Mouse (Mus musculus) cerebellum, adult 18-20 months (tissue): ENCODE results near the gene Tmem239.

Experiments
- DNase-seq, 2 experiments: peaks; one replicate each; pipeline ENCODE4 v3.0.0; 2021

Gene Tmem239

DNA sequence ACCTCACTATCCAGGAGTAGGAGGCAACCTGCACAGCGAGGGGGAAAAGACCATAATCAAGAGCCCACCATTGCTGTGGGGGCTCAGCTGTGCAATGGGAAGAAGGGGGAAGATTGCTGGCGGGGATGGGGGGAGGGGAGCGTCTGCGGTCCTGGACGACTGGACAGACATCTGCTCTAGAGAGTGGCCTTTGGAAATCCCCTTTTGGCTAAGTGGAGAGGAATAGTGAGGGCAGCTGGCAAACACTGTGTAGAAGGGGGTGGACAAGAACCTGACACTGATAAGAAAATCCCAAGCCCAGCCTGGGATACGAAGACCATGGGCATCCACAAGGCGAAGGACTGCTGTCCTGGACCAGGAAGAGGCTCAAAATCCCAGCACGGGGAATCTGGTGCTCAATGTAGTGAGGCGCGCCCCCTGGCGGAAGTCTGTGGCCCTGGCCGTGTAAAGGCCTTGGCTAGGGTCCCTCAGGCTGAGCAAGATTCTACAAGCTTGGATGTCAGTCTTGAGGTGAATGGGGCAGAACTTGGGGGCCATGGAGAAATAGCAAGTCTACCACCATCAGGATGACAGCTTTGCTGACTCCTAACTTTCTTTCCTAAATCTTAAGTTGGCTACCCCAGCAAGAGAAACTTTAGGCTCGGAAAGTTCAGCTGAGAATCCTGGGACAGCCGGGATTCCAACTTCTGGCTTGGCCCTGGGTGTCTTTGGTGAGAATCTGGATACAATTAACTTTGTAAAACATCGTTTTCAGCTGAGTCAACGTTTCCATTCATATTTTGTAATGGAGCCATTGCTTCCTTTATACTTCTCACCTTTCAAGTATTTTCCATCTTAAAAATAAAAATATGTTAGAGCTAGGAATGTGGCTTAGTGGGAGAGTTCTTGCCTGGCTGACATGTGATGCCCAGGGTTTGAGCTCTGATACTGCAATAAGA is 5.5 kb downstream of the Tmem239 start:
- peak; percentile 85 to 87 for DNase-seq

DNA sequence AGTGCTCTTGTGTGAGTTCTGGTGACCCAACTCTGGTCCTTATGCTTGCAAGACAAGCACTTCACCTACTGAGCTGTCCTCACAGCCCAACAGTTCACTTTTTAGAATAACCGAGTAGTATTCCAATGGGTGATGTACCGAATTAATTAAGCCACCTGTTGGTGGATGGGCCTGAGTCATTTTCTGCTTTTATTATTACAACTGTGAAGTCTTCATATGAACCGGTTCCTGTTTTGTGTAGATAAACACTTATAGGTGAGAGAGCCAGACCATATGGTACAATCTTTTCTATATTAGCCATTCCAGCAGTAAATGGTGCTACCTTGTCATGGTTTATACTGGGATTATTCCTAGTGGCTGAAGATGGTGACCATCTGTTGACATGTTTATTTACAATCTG is 6.5 kb downstream of the Tmem239 start:
- DNase-seq: no peak

DNA sequence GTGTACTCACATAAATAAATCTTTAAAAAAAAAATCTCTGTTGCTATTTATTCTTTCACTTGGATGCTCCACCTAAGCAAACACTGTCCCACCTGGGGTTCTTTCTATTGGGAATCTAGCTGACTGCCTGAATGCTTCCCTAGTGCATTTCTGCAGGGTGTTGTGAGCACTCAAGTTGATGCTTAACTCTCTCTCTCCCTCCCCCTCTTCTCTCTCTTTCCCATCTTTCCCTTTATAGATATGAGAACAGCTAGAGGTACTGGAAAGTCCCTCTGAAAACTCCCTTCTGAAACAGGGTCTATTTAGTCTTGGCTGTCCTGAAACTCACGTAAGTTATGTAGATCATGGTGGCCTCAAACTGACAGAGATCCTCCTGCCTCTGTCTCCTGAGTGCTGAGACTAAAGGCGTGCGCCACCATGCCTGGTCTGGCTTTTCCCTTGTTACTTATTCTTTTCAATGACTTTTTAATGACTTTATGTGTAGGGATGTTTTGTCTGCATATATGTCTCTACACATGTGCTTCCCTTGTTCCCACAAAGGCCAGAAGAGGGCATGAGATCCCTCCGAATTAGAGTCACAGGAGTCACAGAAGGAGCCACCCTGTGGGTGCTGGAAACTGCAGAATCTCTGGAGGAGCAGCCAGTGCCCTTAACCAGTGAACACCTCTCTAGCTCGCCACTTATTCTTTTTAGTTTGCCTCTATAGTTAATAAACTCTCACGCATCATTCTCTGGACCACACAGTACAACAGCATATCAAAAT is 8.0 kb downstream of the Tmem239 start:
- no peak for DNase-seq

DNA sequence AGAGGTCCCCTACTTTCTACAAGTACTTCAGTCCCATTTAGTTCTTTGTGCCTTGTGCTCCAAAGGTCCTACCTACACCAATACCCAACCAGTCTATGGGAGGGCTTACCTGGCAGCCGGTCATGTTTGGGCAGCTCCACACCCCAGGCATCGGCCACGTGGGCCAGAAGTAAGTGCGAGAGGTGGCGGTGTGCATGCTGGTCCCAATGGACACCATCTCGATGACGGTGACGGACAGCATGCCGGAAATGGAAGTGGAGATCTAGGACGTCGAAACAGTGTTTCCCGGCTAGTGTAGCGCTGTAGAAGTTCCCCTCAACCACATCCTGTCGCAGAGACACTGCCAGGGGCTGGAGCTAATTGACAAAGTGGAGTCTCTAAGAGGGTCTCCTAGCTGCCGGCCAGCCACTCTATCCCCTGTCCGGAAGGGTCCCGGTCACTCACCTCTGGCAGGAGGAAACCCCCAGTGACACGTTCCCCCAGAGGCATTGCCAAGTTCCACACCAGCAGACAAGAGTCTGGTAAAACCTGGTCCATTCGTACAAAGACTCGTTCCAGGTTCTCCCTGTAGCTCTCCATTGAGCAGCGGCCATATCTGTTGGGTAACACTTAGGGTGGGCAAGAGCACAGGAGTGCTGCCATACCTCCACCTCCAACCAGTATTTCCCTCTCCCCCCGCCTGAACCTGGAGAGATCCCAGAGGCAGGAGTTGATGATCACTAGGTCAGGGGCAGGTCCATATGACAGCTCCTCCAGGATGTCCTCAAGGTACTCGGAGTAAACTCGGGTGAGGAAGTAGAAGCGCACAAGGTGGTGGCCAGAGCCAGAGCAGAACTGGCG is 15.7 kb downstream of the Tmem239 start:
- DNase-seq: no peak

DNA sequence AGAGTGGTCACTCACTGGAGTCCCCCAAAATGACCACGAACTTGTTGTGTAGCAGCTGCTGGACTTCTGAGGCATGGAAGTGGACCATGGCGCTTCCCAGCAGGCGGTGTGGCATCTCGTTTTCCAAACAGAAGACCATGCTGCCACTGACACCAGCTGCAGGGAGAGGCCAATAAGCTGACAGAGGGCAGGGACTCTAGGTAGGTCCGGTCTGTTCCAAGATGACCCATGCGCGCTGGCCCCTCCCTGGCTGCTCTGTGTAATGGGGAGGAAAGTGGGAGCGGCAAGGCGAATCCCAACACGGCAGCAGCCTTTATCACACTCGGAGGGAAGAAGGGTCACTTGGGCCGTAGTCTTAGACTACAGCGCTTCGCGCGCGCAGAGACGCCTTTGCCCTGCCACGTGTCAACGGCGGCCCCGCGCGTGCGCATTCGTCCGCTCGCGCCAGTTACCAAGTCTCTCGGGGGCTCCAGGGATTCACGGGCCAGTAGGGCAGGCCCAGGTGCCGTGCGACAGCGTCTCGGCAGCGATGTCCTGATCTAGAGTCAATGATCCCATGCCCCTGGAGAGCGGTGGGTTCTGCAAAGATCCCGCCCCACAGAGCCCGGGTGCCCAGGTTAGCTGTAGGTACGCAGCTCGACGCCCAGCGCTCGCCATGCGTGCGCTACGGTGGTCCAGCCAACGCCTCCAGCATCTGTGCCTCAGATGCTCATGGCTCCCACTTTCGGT is 17.3 kb downstream of the Tmem239 start:
- DNase-seq: peak; percentile 76 to 87

DNA sequence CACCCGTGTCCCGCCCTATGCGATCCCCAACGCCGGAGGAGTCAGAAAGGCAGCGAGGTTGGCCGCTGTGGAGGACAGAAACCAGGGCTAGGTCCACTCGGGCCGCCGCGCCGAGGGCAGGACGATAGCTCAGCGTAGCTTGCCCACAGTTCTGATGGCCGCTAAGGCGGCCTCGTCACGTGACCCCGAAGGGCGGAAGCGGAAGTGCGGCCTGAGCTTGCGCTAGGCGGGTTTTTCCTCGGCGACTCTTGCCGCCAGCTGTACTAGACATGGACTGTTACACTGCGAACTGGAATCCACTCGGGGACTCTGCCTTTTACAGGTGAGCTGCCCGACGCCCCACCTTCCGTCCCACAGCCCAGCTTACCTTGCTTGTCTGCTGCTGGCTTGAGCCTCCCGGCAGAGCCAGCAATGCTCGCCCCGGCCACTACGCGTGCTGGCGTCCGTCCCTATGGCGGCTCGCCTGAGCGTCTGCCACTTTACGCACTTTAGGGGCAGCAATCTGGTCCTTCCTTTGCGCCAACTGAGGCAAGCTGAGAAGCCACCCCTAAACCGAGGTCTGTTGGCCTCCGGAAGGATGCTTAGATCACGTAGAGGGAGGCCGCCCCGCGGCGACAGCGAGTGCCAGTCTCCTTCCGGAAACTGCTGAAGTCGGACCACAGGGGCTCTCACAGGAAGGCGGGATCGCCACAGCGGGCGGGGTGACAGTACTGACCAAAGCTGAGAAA is 18.0 kb downstream of the Tmem239 start, which contains the start of the genes Vps16 and Pced1a:
Vps16 (plus strand) TSS at position 214 of the 728 bp plus-strand sequence.
Pced1a (minus strand) TSS at position 576 of the 728 bp plus-strand sequence.
- peak; percentile 94 to 95 for DNase-seq

DNA sequence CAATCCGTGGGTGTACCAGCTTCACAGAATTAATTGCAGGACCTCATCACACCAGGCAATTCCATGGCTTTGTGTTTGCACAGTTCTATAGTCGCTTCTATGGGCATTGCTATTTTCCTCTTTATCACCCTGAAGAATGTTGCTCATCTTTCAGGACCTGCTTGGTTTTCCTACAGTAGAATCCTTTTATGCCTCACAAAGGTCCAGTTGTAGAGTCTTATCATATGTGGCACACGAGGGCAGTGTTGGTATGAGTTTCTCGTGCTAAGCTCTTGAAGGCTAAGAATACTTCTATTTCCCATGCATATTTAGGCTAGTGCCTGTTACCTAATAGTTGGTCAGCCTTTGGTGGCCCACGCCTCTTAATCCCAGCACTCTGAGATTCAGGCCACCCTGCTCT is 18.8 kb downstream of the Tmem239 start:
- DNase-seq: peak in 1 of 2 experiments; percentile 20

DNA sequence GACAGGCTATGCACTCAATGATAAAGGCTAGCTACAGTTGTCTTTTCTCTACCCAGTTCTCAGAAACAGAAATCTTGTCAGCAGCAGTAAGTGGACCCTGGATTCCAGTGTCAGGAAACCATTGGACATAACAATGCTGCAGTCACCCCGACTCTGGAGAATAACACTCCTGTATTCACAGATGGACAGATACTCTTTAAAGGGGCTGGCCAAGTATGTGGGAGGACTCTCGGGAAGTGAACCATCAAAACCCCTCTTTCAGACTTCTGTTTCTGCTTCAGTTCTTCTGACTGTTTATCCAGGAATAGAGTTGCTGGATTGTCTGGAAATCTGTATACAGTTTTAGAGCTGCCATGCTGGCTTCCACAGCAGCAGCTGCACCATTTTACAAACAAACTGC is 23.6 kb downstream of the Tmem239 start:
- no peak for DNase-seq

DNA sequence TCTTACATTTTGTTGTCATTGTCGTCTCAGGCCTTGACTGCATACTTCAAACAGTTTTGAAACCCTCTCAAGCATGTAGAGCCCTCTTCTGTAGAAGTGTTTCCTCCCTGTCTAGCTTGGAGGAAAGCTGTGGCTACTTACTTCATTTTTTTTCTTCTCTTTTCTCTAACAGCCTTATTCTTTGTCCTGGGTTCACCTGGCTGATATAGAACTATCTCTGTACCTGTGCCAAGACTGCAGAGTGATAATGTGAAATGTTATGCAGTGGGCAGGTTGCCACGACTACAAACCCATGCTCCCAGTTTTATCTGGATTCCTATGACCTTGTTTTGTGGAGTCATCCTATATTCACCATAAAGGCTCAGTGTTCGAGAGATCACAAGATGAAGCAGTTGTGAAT is 24.2 kb downstream of the Tmem239 start:
- no peak for DNase-seq

DNA sequence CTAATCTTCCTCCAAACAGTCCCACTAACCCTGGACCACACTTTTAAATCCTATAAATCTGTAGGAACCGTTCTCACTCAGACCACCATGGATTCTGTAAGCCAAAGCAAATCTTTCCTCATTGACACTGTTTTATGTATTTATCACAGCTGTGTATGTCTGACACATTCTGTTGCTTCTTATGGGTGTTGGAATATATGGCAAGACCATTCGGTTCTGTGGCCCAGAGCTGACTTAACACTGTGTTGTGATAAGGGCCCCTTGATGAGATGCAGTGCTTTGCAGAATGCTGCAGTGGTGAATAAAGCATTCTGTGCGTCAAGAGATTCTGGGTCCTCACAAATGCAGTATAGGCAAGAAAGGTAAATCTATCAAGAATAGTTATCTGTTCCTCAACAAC is 25.9 kb downstream of the Tmem239 start:
- DNase-seq: no peak

DNA sequence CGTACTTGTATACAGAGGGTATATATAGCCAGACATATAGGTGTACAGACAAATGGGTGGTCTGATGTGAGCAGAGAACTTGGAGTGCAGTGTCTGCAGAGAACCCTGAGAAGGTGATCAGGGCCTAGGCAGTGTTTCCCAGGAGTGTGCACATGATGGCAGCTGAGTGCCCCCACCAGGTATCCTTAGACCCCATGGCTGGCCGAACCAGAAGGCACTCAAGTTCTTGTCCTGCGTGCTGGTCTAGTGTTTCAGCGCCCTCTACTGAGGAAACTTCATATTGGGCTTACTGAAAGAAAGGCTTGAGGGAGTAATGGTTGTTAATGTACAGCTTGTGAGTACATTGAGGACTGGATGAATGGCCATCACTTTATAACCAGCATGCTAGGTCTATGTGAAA is 26.9 kb downstream of the Tmem239 start:
- DNase-seq: peak; percentile 59 to 68

DNA sequence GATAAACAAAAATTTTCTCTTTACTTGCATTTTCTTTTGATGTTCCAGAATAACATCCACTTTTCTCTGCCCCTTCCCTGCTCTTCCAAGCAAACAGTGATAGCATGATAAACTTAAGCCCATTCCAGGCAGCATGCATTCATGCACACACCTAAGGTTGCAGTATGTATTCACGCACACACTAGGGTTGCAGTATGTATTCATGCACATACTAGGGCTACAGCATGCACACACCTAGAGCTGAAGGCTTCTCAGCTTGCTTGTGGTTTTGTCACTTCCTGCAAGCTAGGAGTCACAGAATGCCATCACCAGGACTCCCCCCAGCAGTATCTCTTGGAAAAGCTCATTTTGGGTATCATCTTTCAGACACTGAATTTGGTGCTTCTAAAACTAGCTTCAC is 30.5 kb downstream of the Tmem239 start:
- no peak for DNase-seq

DNA sequence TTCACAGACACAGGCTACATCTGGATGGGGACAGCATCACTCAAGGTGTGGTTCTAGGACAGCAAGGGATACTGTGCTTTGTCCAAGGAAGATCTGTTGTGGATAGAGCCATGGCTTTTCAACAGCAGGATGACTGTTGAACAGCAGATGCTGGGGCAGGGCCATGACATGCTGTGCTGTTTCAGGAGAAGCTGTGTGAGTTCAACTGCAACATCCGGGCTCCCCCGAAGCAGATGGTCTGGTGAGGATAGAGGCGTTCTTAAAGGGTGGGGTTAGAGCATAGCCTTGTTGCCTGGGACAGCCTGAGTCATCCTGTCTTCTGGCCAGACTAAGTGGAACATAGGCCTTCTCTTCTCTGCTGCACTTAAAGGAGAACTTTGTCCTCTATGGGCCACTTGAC is 32.6 kb downstream of the Tmem239 start:
- DNase-seq: no peak

DNA sequence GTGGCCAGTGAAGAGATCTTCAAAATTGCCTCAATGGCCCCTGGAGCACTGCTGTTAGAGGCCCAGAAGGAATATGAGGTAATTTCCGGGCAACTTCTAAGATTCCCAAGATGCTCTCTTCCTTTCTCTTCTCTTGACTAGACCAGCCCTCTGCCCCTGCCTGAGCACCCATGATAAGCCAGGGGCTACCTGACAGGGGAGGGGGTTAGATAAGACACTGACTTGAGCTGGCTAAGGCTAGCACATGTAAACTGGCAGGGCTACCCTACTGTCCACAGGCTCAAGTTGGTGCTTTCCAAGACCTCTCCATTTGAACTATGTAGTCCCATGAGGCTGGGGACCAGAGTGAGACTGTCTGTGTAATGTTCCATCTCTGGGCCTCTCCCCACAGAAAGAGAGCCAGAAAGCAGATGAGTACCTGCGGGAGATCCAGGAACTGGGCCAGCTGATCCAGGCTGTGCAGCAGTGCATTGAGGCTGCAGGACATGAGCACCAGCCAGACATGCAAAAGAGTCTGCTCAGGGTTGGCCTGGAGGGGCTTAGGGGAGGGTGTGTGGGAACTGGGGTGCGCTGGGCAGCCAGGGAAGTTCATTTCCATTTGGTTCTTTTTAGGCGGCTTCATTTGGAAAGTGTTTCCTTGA is 33.7 kb downstream of the Tmem239 start:
- DNase-seq: peak in 1 of 2 experiments; percentile 15

DNA sequence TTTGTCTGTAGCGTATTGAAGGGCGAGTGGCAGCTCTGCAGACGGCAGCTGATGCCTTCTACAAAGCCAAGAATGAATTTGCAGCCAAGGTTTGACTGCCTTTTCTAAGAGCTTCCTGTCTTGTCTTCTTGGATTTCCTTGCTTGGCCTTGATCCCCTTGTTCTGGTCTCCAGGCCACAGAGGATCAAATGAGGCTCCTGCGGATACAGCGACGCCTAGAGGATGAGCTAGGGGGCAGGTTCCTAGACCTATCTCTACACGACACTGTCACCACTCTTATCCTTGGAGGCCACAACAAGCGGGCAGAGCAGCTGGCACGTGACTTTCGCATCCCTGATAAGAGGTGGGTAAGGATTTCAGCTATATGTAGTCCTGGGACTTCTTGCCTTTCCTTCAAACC is 35.9 kb downstream of the Tmem239 start:
- no peak for DNase-seq

DNA sequence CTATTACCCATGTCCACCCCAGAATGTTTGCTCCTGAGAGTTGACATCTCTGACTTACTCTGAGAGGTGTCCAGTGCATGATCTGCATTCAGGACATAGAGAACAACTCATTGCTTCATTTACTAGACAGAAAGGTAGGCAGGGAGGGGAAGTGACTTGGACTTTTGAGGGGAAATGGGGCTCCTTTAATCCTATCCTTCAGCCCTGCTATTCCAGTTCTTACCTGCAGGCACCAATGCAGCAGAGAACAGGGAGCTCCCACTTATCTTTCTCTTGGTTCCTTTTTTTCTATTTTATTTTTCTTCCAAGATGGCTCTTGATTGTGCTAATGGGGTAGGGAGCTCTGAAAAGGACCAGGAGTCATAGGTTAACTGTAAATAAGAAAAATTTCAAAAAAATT is 42.2 kb downstream of the Tmem239 start:
- DNase-seq: no peak

DNA sequence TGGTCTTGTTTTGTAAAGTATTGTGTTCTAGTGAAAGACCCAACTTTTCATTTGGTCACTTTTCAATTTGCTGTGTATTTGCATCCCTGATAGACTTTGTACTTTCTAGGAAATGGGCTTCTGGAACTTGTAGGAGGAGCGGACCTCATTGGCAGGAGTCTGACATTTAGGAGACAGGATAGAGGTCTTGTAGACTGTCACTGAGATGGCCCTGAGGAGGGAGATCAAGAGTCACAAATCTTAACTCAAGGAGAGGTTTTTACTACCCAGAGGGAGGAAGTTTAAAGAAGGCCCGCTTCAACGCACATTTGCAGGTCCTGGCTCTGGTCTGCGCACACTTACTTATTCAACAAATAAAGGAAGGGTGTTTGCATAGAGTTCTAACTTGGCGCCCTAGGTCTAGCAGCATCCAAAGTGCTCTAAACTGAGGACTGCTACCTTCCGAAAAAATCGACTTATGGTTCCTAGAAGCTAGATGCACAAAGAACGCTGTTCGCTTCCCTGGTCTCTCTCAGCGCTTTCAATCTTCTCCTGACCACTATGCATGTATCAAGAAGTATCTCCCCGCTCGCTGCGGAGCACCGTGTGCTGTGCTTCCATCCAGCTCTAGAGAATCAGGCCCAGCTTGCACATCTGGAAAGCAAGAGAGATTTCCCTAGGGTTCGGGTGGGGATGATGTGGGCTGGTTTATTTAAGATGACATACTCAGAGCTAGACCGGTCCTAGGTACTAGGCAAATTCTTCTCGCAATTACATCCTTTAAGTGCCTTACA is 42.9 kb downstream of the Tmem239 start:
- no peak for DNase-seq

DNA sequence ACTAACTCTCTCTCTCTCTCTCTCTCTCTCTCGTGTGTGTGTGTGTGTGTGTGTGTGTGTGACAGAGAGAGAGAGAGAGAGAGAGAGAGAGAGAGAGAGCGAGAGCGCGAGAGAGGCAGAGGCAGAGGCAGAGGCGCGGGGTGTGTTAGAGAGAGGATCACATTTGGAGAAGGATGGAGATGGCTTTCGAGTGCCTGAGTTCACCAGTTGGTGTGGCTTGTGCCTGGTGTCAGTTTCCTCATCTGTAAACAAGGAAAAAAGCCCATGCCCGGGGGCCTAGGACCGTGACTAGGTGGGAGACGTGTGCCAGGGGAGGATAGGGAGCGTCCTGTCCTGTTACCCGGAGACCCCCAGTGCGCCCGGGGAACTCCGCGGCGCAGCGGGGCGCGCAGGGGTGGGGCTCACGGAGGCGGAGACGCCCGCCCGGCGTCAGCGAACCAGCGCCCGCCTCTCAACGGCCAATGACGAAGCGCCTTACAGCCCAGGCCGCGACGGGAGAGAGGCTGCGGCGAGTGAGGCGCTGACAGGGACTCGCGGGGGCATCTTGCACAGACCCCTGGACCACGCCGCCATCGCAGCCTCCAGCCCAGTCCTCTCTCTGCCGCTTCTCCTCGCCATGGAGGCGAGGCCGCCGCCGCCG is 43.6 kb downstream of the Tmem239 start, which contains the start of gene Ptpra:
Ptpra (plus strand) TSS at position 485 of the 640 bp plus-strand sequence.
- peak; percentile 93 to 94 for DNase-seq

DNA sequence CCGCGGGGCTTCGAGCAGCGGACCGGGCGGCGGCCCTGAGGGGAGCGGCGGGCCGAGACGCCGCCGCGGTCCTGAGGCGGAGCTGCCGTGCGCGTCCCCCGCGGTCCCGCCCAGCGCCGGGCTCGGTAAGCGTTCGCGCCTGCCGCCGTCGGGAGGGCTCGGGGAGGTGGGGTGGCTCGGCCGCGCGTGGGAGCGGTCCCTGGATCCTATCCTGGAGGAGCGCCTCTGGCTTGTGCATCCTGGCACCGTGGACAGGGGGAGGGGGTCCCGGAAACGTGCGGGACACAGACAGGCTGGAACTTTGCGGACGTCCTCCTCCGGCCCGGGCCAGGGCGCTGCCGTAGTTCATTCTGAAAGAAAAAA is 44.1 kb downstream of the Tmem239 start:
- peak; percentile 77 to 83 for DNase-seq
